ENCODE assay signal across 20 mouse cellular contexts in the genomic region with DNA sequence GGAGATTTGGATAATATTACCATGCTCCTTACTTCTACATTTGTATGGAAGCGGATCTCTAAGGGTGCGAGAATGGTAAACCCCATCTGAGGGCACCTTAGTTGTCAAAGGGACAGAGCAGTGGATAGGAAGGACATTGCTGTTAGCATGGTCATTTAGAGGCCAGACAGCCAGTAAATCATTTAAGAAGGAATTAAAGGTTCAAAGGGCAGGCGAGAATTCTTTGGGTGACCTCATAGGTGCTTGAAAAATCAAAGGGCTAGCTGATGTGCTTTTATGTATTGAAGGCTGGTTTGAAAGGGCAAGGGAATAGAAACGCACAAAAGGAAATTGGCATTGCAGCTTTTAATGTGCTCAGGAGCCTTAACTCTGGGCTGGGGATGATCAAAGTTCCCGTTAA.
"Had no signal": no experiment of that assay in that cellular context is flagged by ENCODE, and none has a peak within 500 bp of the region (broad histone marks: within the 10 kb centered on the region; RNA-seq: fewer than 3 reads in every experiment).

No protein-coding gene starts in this region.

- ATAC-seq: liver, postnatal 0 days; midbrain, embryonic 16.5 days had no signal

- H3K36me3 ChIP-seq: lung, embryonic 15.5 days; midbrain, embryonic 10.5 days; midbrain, embryonic 12.5 days; neural tube, embryonic 13.5 days; neural tube, embryonic 15.5 days had no signal

- H3K27ac ChIP-seq: lung, embryonic 15.5 days; macrophage; midbrain, embryonic 10.5 days; midbrain, embryonic 12.5 days; neural tube, embryonic 13.5 days; neural tube, embryonic 15.5 days had no signal

- H3K4me1 ChIP-seq: lung, embryonic 15.5 days; midbrain, embryonic 12.5 days; neural tube, embryonic 13.5 days; neural tube, embryonic 15.5 days had no signal

- H3K4me2 ChIP-seq: lung, embryonic 15.5 days; midbrain, embryonic 12.5 days; neural tube, embryonic 13.5 days; neural tube, embryonic 15.5 days had no signal

- H3K27me3 ChIP-seq: lung, embryonic 15.5 days; midbrain, embryonic 12.5 days; neural tube, embryonic 13.5 days; neural tube, embryonic 15.5 days had no signal

- H3K4me3 ChIP-seq: lung, embryonic 15.5 days; midbrain, embryonic 10.5 days; midbrain, embryonic 12.5 days; myocyte; neural tube, embryonic 13.5 days; neural tube, embryonic 15.5 days had no signal

- H3K9me3 ChIP-seq: lung, embryonic 15.5 days; midbrain, embryonic 10.5 days; midbrain, embryonic 12.5 days; neural tube, embryonic 13.5 days; neural tube, embryonic 15.5 days had no signal

- DNase-seq: liver, postnatal 0 days; lung, adult 2 months; lung, postnatal 10 days; midbrain, embryonic 14.5 days; retina, postnatal 1 day; right cerebral cortex, adult 18-20 months; right cerebral cortex, postnatal 25 days; right cerebral cortex, postnatal 4 days; spleen, adult 18-20 months; thymus, adult 18-20 months; thymus, postnatal 14 days; thymus, postnatal 36 days had no signal

- H3K9ac ChIP-seq: liver, postnatal 0 days; lung, embryonic 15.5 days; midbrain, embryonic 12.5 days; neural tube, embryonic 13.5 days; neural tube, embryonic 15.5 days had no signal
